Mouse (Mus musculus): ENCODE data around the gene Gimap7.

Gimap7 gene

GRCm38 (mm10) chr6:48692962-48693361 is 25.5 kb upstream of the Gimap7 start:
- DNase-seq (ENCODE audit: low read depth, low spot score): peak; percentile 85

- DNase-seq (ENCODE audit: low read depth, low spot score): no peak
Measured at GRCm38 (mm10) chr6:48696830-48697554, 21.4 kb upstream of the Gimap7 start.

GRCm38 (mm10) chr6:48697555-48697930 is 20.9 kb upstream of the Gimap7 start:
- no peak for DNase-seq (ENCODE audit: low read depth, low spot score)

GRCm38 (mm10) chr6:48698066-48698856 is 20.2 kb upstream of the Gimap7 start:
- no peak for DNase-seq (ENCODE audit: low read depth, low spot score)

GRCm38 (mm10) chr6:48698888-48699287 is 19.5 kb upstream of the Gimap7 start:
- no peak for DNase-seq (ENCODE audit: low read depth, low spot score)

GRCm38 (mm10) chr6:48700251-48701075 is 18.0 kb upstream of the Gimap7 start:
- DNase-seq (ENCODE audit: low read depth, low spot score): peak; percentile 78

- DNase-seq (ENCODE audit: low read depth, low spot score): no peak
Measured at GRCm38 (mm10) chr6:48702146-48702545, 16.3 kb upstream of the Gimap7 start.

- DNase-seq (ENCODE audit: low read depth, low spot score): no peak
Measured at GRCm38 (mm10) chr6:48702601-48703000, 15.8 kb upstream of the Gimap7 start.

GRCm38 (mm10) chr6:48704146-48704545 is 14.3 kb upstream of the Gimap7 start:
- no peak for DNase-seq (ENCODE audit: low read depth, low spot score)

- no peak for DNase-seq (ENCODE audit: low read depth, low spot score)
Measured at GRCm38 (mm10) chr6:48706130-48706529, 12.3 kb upstream of the Gimap7 start.

- no peak for DNase-seq (ENCODE audit: low read depth, low spot score)
Measured at GRCm38 (mm10) chr6:48720326-48720725, 1.9 kb downstream of the Gimap7 start.

GRCm38 (mm10) chr6:48723468-48723867 is 5.0 kb downstream of the Gimap7 start:
- no peak for DNase-seq (ENCODE audit: low read depth, low spot score)

- peak; percentile 63 for DNase-seq (ENCODE audit: low read depth, low spot score)
Measured at GRCm38 (mm10) chr6:48725476-48725875, 7.1 kb downstream of the Gimap7 start.

- no peak for DNase-seq (ENCODE audit: low read depth, low spot score)
Measured at GRCm38 (mm10) chr6:48727761-48728160, 9.3 kb downstream of the Gimap7 start.

- peak; percentile 92 for DNase-seq (ENCODE audit: low read depth, low spot score)
Measured at GRCm38 (mm10) chr6:48732864-48733304, 14.5 kb downstream of the Gimap7 start.

- no peak for DNase-seq (ENCODE audit: low read depth, low spot score)
Measured at GRCm38 (mm10) chr6:48733660-48734059, 15.2 kb downstream of the Gimap7 start.

- no peak for DNase-seq (ENCODE audit: low read depth, low spot score)
Measured at GRCm38 (mm10) chr6:48737053-48737452, 18.6 kb downstream of the Gimap7 start.

- no peak for DNase-seq (ENCODE audit: low read depth, low spot score)
Measured at GRCm38 (mm10) chr6:48737688-48738087, 19.3 kb downstream of the Gimap7 start.

- peak; percentile 88 for DNase-seq (ENCODE audit: low read depth, low spot score)
Measured at GRCm38 (mm10) chr6:48738961-48739779, 20.7 kb downstream of the Gimap7 start, which contains the start of gene Gimap1. Gene Gimap1, plus strand, starts transcription at chr6:48739054.

- DNase-seq (ENCODE audit: low read depth, low spot score): no peak
Measured at GRCm38 (mm10) chr6:48739780-48740055, 21.3 kb downstream of the Gimap7 start.

- no peak for DNase-seq (ENCODE audit: low read depth, low spot score)
Measured at GRCm38 (mm10) chr6:48740501-48741169, 22.2 kb downstream of the Gimap7 start.
